Mouse (Mus musculus) brain, embryonic 14.5 days (tissue): ENCODE results near the gene Mlana.

Experiments
- CTCF ChIP-seq: fragments of 200-500 bp; IDR thresholded peaks from 2 replicates; pipeline ENCODE4 v1.5.1; 2012; ENCODE audit warnings: inconsistent platforms, mild to moderate bottlenecking, moderate library complexity, borderline replicate concordance; ENCODE audit not compliant: insufficient read depth, insufficient read length; ENCODE audit errors: extremely low read depth
- POLR2A ChIP-seq: fragments of 200-500 bp; IDR thresholded peaks from 2 replicates; pipeline ENCODE4 v1.6.1; 2012; ENCODE audit warnings: mild to moderate bottlenecking, inconsistent platforms, borderline replicate concordance; ENCODE audit not compliant: poor library complexity, insufficient read depth, insufficient read length, severe bottlenecking; ENCODE audit errors: extremely low read depth

DNA sequence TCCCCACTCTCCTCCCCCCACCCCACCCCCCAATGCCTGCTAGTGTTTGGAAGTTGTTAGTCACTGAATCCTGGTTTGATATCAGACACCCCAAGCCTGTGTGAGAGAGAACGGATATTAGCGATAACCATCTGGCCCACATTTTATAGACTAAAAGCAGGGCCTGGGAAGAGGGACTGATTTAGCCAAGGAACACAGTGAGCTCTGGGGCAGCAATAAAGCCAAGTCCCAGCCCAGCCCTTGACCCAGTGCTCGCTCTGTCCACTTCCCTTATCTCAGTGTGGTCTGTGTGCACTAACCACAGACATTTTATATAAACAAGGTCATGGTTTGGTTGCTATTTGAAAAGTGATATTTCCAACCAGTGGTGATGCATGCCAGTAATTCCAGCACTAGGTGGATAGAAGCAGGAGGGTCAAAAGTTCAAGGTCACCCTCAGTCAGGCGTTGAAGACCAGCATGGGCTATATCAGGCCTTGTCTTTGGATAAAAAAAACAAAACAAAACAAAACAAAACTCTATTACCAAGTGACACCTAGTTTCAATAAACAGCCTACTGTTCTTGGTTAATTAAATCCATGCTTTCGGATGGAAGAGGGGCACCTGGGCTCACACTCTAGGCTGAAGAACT lies 30.5 kb upstream of the Mlana start:
- TF ChIP-seq POLR2A (no peak), CTCF (no peak)
